Mouse (Mus musculus) forebrain, postnatal 0 days (tissue): Measurements from ENCODE around the gene Dpp8. TPM values are rescaled to one million over a fixed set of nuclear protein-coding genes. Genes with fewer than 3 reads are reported as not detected.

Source experiments
- ATAC-seq: fragments of 200-750 bp; cut with Nextera tagmentation; 2 replicates; pipeline ENCODE4 v1.8.0; 2017; ENCODE audit warnings: mild to moderate bottlenecking, moderate library complexity
- DNase-seq: peaks from one replicate; pipeline ENCODE4 v3.0.0-alpha.2; 2015
- H3K27ac ChIP-seq: fragments of 300-500 bp; sonication (generic); 2 replicates; pipeline ENCODE4 v1.5.1; 2014; ENCODE audit warnings: low read depth, mild to moderate bottlenecking, antibody characterized with exemption, low read length, moderate library complexity, mixed read lengths
- H3K27me3 ChIP-seq: fragments of 300-500 bp; sonication (generic); 2 replicates; pipeline ENCODE4 v1.6.1; 2014; ENCODE audit warnings: mild to moderate bottlenecking, low read length, mixed read lengths; ENCODE audit not compliant: insufficient read depth
- H3K36me3 ChIP-seq: fragments of 300-500 bp; sonication (generic); 2 replicates; pipeline ENCODE4 v1.6.1; 2014; ENCODE audit warnings: mild to moderate bottlenecking, moderate library complexity; ENCODE audit not compliant: insufficient read depth
- H3K4me1 ChIP-seq: fragments of 300-500 bp; sonication (generic); 2 replicates; pipeline ENCODE4 v1.6.1; 2014; ENCODE audit warnings: antibody characterized with exemption; ENCODE audit not compliant: insufficient read depth
- H3K4me2 ChIP-seq: fragments of 300-500 bp; sonication (generic); 2 replicates; pipeline ENCODE4 v1.6.1; 2014; ENCODE audit warnings: low read depth, mild to moderate bottlenecking, moderate library complexity
- H3K4me3 ChIP-seq: fragments of 300-500 bp; sonication (generic); 2 replicates; pipeline ENCODE4 v1.5.1; 2014; ENCODE audit warnings: low read depth, low read length, mixed read lengths
- H3K9ac ChIP-seq: fragments of 300-500 bp; sonication (generic); 2 replicates; pipeline ENCODE4 v1.6.1; 2014; ENCODE audit warnings: mild to moderate bottlenecking
- H3K9me3 ChIP-seq: fragments of 300-500 bp; sonication (generic); 2 replicates; pipeline ENCODE4 v1.6.1; 2016; ENCODE audit warnings: low read length
- CTCF ChIP-seq: sonication (generic); IDR thresholded peaks from 2 replicates; pipeline ENCODE4 v1.5.1; 2016; ENCODE audit warnings: antibody characterized with exemption, control low read depth, low read depth
- WGBS: fragments of 180-500 bp; shearing (Covaris S2); extraction: QIAGEN DNeasy Blood & Tissue Kit; methylation state at CpG from one replicate; pipeline ENCODE4 v1.1.7; 2014; 5-methylcytosine and 5-hydroxymethylcytosine counted together
- polyA plus RNA-seq: library from polyadenylated mRNA; unstranded; fragments of >200 nt; fragmentation: Nextera tagmentation; extraction: Ambion mirVana; gene quantifications from 2 replicates; pipeline ENCODE4 v1.2.1, GENCODE M21; 2015
- total RNA-seq: library from RNA; depleted of rRNA; stranded (reverse); fragments of >200 nt; gene quantifications from 2 replicates; pipeline ENCODE4 v1.2.3, GENCODE M21; 2014; rRNA removed

Gene Dpp8
- total and polyA plus RNA-seq, 2 experiments from 2014 or later = 25.6 to 111 TPM

DNA sequence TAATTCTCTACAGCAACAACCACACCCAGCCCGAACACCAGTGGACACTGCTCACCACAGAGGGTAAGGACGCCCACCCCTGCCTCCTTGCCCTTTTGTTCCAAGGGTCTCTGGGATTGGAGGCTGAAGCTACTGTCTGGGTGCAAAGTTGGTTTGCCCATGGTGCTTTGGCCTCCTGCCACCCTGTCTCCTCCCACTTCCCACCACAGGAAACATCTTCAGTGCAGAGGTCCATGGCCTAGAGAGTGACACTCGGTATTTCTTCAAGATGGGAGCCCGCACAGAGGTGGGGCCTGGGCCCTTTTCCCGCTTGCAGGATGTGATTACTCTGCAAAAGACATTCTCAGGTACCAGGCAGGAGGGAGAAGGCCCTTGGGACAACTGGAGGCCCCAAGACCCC is 99.5 kb downstream of the Dpp8 start:
- Histone ChIP-seq H3K4me2 (no peak overlapping the region), H3K27me3 (no peaks in the 10 kb centered on the region), H3K4me3 (no peak overlapping the region), H3K4me1 (no peaks in the 10 kb centered on the region), H3K36me3 (peaks cover 41% of the 10 kb centered on the region), H3K27ac (no peak overlapping the region), H3K9ac (no peak overlapping the region), H3K9me3 (no peaks in the 10 kb centered on the region)
- 85% methylated on average over 5 of the region's 5 CpGs for WGBS
- TF ChIP-seq CTCF = no peak
- DNase-seq (no peak), ATAC-seq (no peak)

Other genes starting within 250 kb of the Dpp8 start
- 10.5 and 18.5 TPM in 2 replicates for gene Dennd4a, start 221.1 kb upstream of the Dpp8 start, total RNA-seq
- 2.8 and 5.2 TPM in 2 replicates for gene Dennd4a, start 221.1 kb upstream of the Dpp8 start, polyA plus RNA-seq
- 0.08 and 0.24 TPM in 2 replicates for gene Slc24a1, start 80.8 kb upstream of the Dpp8 start, total RNA-seq
- gene Slc24a1, start 80.8 kb upstream of the Dpp8 start, polyA plus RNA-seq = 0.15 and 0.34 TPM in 2 replicates
- 33.9 and 37.5 TPM in 2 replicates for gene Ints14, start 71.5 kb upstream of the Dpp8 start, total RNA-seq
- 33.4 and 34.6 TPM in 2 replicates for gene Ints14, start 71.5 kb upstream of the Dpp8 start, polyA plus RNA-seq
- gene Hacd3, start 10.7 kb upstream of the Dpp8 start, total RNA-seq = 180 and 182 TPM in 2 replicates
- 117 and 165 TPM in 2 replicates for gene Hacd3, start 10.7 kb upstream of the Dpp8 start, polyA plus RNA-seq
- 28.2 and 30.7 TPM in 2 replicates for gene Igdcc4, start 69.1 kb downstream of the Dpp8 start, total RNA-seq
- 6.4 and 9.6 TPM in 2 replicates for gene Igdcc4, start 69.1 kb downstream of the Dpp8 start, polyA plus RNA-seq
- 2.7 and 3.0 TPM in 2 replicates for gene Igdcc3, start 108.8 kb downstream of the Dpp8 start, total RNA-seq
- 2.6 and 4.2 TPM in 2 replicates for gene Igdcc3, start 108.8 kb downstream of the Dpp8 start, polyA plus RNA-seq
- 6.1 and 6.3 TPM in 2 replicates for gene Parp16, start 162.9 kb downstream of the Dpp8 start, total RNA-seq
- 4.2 and 6.7 TPM in 2 replicates for gene Parp16, start 162.9 kb downstream of the Dpp8 start, polyA plus RNA-seq
- 0.14 and 0.46 TPM in 2 replicates for gene Cilp, start 232.8 kb downstream of the Dpp8 start, total RNA-seq
- 0.09 and 0.16 TPM in 2 replicates for gene Cilp, start 232.8 kb downstream of the Dpp8 start, polyA plus RNA-seq